Mouse (Mus musculus): ENCODE measurements around the gene Kcnh2.

- TF ChIP-seq POLR2A (IDR thresholded peaks at IDR 0.05; ENCODE audit: low read depth, low read length) (no peak), CTCF (IDR thresholded peaks at IDR 0.05; ENCODE audit: borderline replicate concordance, insufficient read depth, low read length) (no peak)
Observed at GRCm38 (mm10) chr5:24391864-24392263, 40.5 kb upstream of the Kcnh2 start, which contains the start of gene Atg9b.
